Mouse (Mus musculus): ENCODE data around the gene Kcnq5. TPM values are rescaled to one million over a fixed set of nuclear protein-coding genes. Genes with fewer than 3 reads are reported as not detected.

Kcnq5 gene
- total and polyA plus RNA-seq, 2 experiments from 2014 or later, result 2.5 to 11.3 TPM

GRCm38 (mm10) chr1:21458581-21458980 lies 503.2 kb downstream of the Kcnq5 start:
- no peaks in the 10 kb centered on the region for H3K4me1 ChIP-seq (ENCODE audit: insufficient read depth, low read length)
- H3K36me3 ChIP-seq (ENCODE audit: insufficient read depth, low read length), result no peaks in the 10 kb centered on the region
- H3K9ac ChIP-seq (replicated peaks; ENCODE audit: low read length, poor library complexity, severe bottlenecking), result no peak overlapping the region
- no peaks in the 10 kb centered on the region for H3K27me3 ChIP-seq (ENCODE audit: insufficient read depth, low read length)
- H3K4me3 ChIP-seq (ENCODE audit: low read depth, low read length), result no peak overlapping the region
- H3K4me2 ChIP-seq (ENCODE audit: low read depth, low read length, poor library complexity, severe bottlenecking), result no peak overlapping the region
- H3K9me3 ChIP-seq (ENCODE audit: low read length), result no peaks in the 10 kb centered on the region
- DNase-seq (ENCODE audit: low spot score) (no peak), ATAC-seq (ENCODE audit: low FRiP score) (no peak)
- TF ChIP-seq CTCF (IDR thresholded peaks at IDR 0.05), result no peak
- H3K27ac ChIP-seq (ENCODE audit: low read depth, low read length), result no peak overlapping the region
- WGBS, result 94% methylated on average over 8 of the region's 8 CpGs

- Histone ChIP-seq H3K36me3 (ENCODE audit: insufficient read depth, low read length) (no peaks in the 10 kb centered on the region), H3K4me3 (ENCODE audit: low read depth, low read length) (no peak overlapping the region), H3K27ac (ENCODE audit: low read depth, low read length) (no peak overlapping the region), H3K4me2 (ENCODE audit: low read depth, low read length, poor library complexity, severe bottlenecking) (no peak overlapping the region), H3K9me3 (ENCODE audit: low read length) (no peaks in the 10 kb centered on the region), H3K9ac (replicated peaks; ENCODE audit: low read length, poor library complexity, severe bottlenecking) (no peak overlapping the region), H3K4me1 (ENCODE audit: insufficient read depth, low read length) (no peaks in the 10 kb centered on the region), H3K27me3 (ENCODE audit: insufficient read depth, low read length) (no peaks in the 10 kb centered on the region)
- ATAC-seq (ENCODE audit: low FRiP score) (no peak), DNase-seq (ENCODE audit: low spot score) (no peak)
- TF ChIP-seq CTCF (IDR thresholded peaks at IDR 0.05), result no peak
- 91% methylated on average over 5 of the region's 5 CpGs for WGBS
Observed at GRCm38 (mm10) chr1:21455971-21456370, 505.8 kb downstream of the Kcnq5 start.

- Histone ChIP-seq H3K36me3 (ENCODE audit: insufficient read depth, low read length) (no peaks in the 10 kb centered on the region), H3K4me2 (ENCODE audit: low read depth, low read length, poor library complexity, severe bottlenecking) (no peak overlapping the region), H3K27me3 (ENCODE audit: insufficient read depth, low read length) (no peaks in the 10 kb centered on the region), H3K4me1 (ENCODE audit: insufficient read depth, low read length) (no peaks in the 10 kb centered on the region), H3K4me3 (ENCODE audit: low read depth, low read length) (no peak overlapping the region), H3K9me3 (ENCODE audit: low read length) (no peaks in the 10 kb centered on the region), H3K9ac (replicated peaks; ENCODE audit: low read length, poor library complexity, severe bottlenecking) (no peak overlapping the region), H3K27ac (ENCODE audit: low read depth, low read length) (no peak overlapping the region)
- DNase-seq (ENCODE audit: low spot score) (no peak), ATAC-seq (ENCODE audit: low FRiP score) (no peak)
- 68% methylated on average over 2 of the region's 2 CpGs for WGBS
- no peak for TF ChIP-seq CTCF (IDR thresholded peaks at IDR 0.05)
Observed at GRCm38 (mm10) chr1:21448227-21448626, 513.5 kb downstream of the Kcnq5 start.

- Histone ChIP-seq H3K9ac (replicated peaks; ENCODE audit: low read length, poor library complexity, severe bottlenecking) (no peak overlapping the region), H3K27me3 (ENCODE audit: insufficient read depth, low read length) (no peaks in the 10 kb centered on the region), H3K27ac (ENCODE audit: low read depth, low read length) (no peak overlapping the region), H3K4me3 (ENCODE audit: low read depth, low read length) (no peak overlapping the region), H3K4me2 (ENCODE audit: low read depth, low read length, poor library complexity, severe bottlenecking) (no peak overlapping the region), H3K36me3 (ENCODE audit: insufficient read depth, low read length) (no peaks in the 10 kb centered on the region), H3K4me1 (ENCODE audit: insufficient read depth, low read length) (no peaks in the 10 kb centered on the region), H3K9me3 (ENCODE audit: low read length) (no peaks in the 10 kb centered on the region)
- ATAC-seq (ENCODE audit: low FRiP score) (no peak), DNase-seq (ENCODE audit: low spot score) (no peak)
- WGBS, result 59% methylated on average over 3 of the region's 3 CpGs
- no peak for TF ChIP-seq CTCF (IDR thresholded peaks at IDR 0.05)
Observed at GRCm38 (mm10) chr1:21436753-21437152, 525.0 kb downstream of the Kcnq5 start.

GRCm38 (mm10) chr1:21434853-21435252 lies 526.9 kb downstream of the Kcnq5 start:
- no peaks in the 10 kb centered on the region for H3K36me3 ChIP-seq (ENCODE audit: insufficient read depth, low read length)
- 60% methylated on average over 3 of the region's 3 CpGs for WGBS
- DNase-seq (ENCODE audit: low spot score), result no peak

GRCm38 (mm10) chr1:21431666-21432065 lies 530.1 kb downstream of the Kcnq5 start:
- no peak overlapping the region for H3K9ac ChIP-seq (replicated peaks; ENCODE audit: low read length, poor library complexity, severe bottlenecking)
- H3K9me3 ChIP-seq (ENCODE audit: low read length), result no peaks in the 10 kb centered on the region
- 93% methylated on average over 3 of the region's 3 CpGs for WGBS
- no peak for ATAC-seq (ENCODE audit: low FRiP score)
- no peak for TF ChIP-seq CTCF (IDR thresholded peaks at IDR 0.05)
- H3K36me3 ChIP-seq (ENCODE audit: insufficient read depth, low read length), result no peaks in the 10 kb centered on the region
- H3K4me2 ChIP-seq (ENCODE audit: low read depth, low read length, poor library complexity, severe bottlenecking), result no peak overlapping the region
- DNase-seq (ENCODE audit: low spot score), result no peak
- no peaks in the 10 kb centered on the region for H3K27me3 ChIP-seq (ENCODE audit: insufficient read depth, low read length)
- H3K4me3 ChIP-seq (ENCODE audit: low read depth, low read length), result no peak overlapping the region
- H3K4me1 ChIP-seq (ENCODE audit: insufficient read depth, low read length), result no peaks in the 10 kb centered on the region
- no peak overlapping the region for H3K27ac ChIP-seq (ENCODE audit: low read depth, low read length)

More at GRCm38 (mm10) chr1:21434853-21435252, 526.9 kb downstream of the Kcnq5 start:
- Histone ChIP-seq H3K27me3 (ENCODE audit: insufficient read depth, low read length) (no peaks in the 10 kb centered on the region), H3K4me2 (ENCODE audit: low read depth, low read length, poor library complexity, severe bottlenecking) (no peak overlapping the region), H3K27ac (ENCODE audit: low read depth, low read length) (no peak overlapping the region), H3K9ac (replicated peaks; ENCODE audit: low read length, poor library complexity, severe bottlenecking) (no peak overlapping the region), H3K4me1 (ENCODE audit: insufficient read depth, low read length) (no peaks in the 10 kb centered on the region), H3K4me3 (ENCODE audit: low read depth, low read length) (no peak overlapping the region), H3K9me3 (ENCODE audit: low read length) (no peaks in the 10 kb centered on the region)
- no peak for ATAC-seq (ENCODE audit: low FRiP score)
- TF ChIP-seq CTCF (IDR thresholded peaks at IDR 0.05), result no peak
